Mouse (Mus musculus) cerebellum, postnatal 4 days (tissue): ENCODE measurements around the gene Rhbdd3.
A peak's percentile ranks its signal among the peaks of the same experiment; 100 is the strongest.
"Not testable (repeated sequence)": the region's sequence is repeated elsewhere in the genome, so short reads cannot be mapped to it uniquely, and the experiment has no call there.

Source experiments
- DNase-seq, 2 experiments: peaks; one replicate each; pipeline ENCODE4 v3.0.0; 2022; ENCODE audit warnings: low spot score in 2 of 2, mixed read lengths in 1 of 2

Rhbdd3 gene

GRCm38 (mm10) chr11:5065056-5065821 is 33.5 kb upstream of the Rhbdd3 start, which contains the start of gene Gas2l1:
Gas2l1 (minus strand) TSS chr11:5065327.
- peak; percentile 56 to 81 for DNase-seq

GRCm38 (mm10) chr11:5067063-5067462 is 31.7 kb upstream of the Rhbdd3 start:
- no peak for DNase-seq

- DNase-seq, result no peak
Measured at GRCm38 (mm10) chr11:5068126-5068971, 30.4 kb upstream of the Rhbdd3 start.

- no peak for DNase-seq
Measured at GRCm38 (mm10) chr11:5074882-5075281, 23.8 kb upstream of the Rhbdd3 start.

GRCm38 (mm10) chr11:5075760-5076159 is 23.0 kb upstream of the Rhbdd3 start:
- DNase-seq, result no peak

GRCm38 (mm10) chr11:5076843-5077242 is 21.9 kb upstream of the Rhbdd3 start:
- not testable (repeated sequence) for DNase-seq

- DNase-seq, result no peak
Measured at GRCm38 (mm10) chr11:5089147-5089546, 9.6 kb upstream of the Rhbdd3 start.

GRCm38 (mm10) chr11:5091706-5092105 is 7.0 kb upstream of the Rhbdd3 start:
- DNase-seq, result no peak

GRCm38 (mm10) chr11:5095877-5096276 is 2.8 kb upstream of the Rhbdd3 start:
- no peak for DNase-seq

GRCm38 (mm10) chr11:5096480-5097020 is 2.2 kb upstream of the Rhbdd3 start:
- no peak for DNase-seq

GRCm38 (mm10) chr11:5098035-5098735 is 541 bp upstream of the Rhbdd3 start:
- no peak for DNase-seq

GRCm38 (mm10) chr11:5099576-5100183 is 954 bp downstream of the Rhbdd3 start:
- peak in 1 of 2 experiments; percentile 77 for DNase-seq

GRCm38 (mm10) chr11:5100283-5100682 is 1.6 kb downstream of the Rhbdd3 start:
- DNase-seq, result no peak

GRCm38 (mm10) chr11:5100801-5101200 is 2.1 kb downstream of the Rhbdd3 start:
- DNase-seq, result no peak

GRCm38 (mm10) chr11:5101641-5102040 is 2.9 kb downstream of the Rhbdd3 start:
- no peak for DNase-seq

- DNase-seq, result no peak
Measured at GRCm38 (mm10) chr11:5102384-5102783, 3.7 kb downstream of the Rhbdd3 start.

- no peak for DNase-seq
Measured at GRCm38 (mm10) chr11:5103986-5104509, 5.3 kb downstream of the Rhbdd3 start.

GRCm38 (mm10) chr11:5109441-5109840 is 10.7 kb downstream of the Rhbdd3 start:
- no peak for DNase-seq

GRCm38 (mm10) chr11:5113645-5114044 is 14.9 kb downstream of the Rhbdd3 start:
- DNase-seq, result peak in 1 of 2 experiments; percentile 4

GRCm38 (mm10) chr11:5114931-5115581 is 16.3 kb downstream of the Rhbdd3 start:
- DNase-seq, result peak; percentile 70 to 84

GRCm38 (mm10) chr11:5125713-5126112 is 27.0 kb downstream of the Rhbdd3 start:
- DNase-seq, result no peak
